Mouse (Mus musculus): ENCODE measurements around the gene Gm20661.
A peak's percentile ranks its signal among the peaks of the same experiment; 100 is the strongest.

The Gm20661 gene

DNA sequence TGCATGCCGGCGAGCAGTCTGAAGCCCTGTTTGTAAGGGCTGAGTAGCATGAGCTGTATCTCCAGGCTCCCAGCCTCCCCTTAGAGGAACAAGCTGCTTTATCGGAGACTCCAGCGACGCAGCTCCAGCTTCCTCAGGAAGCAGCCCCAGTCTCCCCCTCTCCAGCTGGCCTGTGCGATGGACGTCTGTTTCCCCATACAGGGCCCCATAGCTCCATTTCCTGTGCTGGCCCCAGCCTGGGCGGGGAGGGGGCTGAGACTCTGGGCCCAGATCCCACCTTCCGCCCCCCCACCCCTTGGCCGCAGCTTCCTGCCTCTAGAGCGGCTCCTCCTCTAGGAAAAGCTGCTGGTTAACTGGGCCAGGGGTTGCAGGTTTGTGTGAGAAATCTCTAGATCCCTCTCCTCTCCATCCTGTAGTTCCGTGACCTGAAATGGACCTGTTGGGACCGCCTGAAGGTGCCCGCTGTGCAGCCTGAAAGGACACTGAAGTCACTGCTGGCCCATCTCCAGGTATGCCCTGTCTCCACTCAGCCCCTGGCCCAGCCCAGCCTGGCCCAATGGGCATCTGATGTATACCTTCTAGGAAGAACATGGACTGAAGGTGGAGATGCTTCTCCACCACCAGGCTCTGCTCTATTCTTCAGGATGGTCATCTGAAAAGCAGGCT lies at the start of gene Gm20661:
Gene Gm20661, plus strand, starts transcription at position 378 of the 666 bp plus-strand sequence.
- peak in 1 of 2 experiments; percentile 35 for DNase-seq (ENCODE audit: low spot score in 2 of 2)

DNA sequence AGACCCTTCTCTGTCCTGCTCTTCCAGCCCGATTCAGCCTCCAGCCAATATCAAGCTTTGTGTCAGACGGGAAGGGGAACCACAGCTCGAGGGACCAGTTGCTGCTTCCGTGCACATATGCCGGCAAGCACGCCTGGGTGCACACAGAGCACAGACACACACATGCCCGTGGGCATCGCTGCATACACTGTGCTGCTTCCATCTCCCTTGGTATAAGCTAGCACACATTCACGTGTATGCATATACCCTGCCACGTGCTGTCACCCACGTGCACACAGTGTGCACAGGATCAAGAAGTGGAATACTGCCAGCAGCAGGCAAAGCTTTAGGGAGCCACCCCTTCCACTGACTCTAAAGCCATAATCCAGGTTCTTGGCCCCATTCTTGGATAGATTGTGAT lies 48.7 kb upstream of the Gm20661 start:
- peak; percentile 55 to 60 for DNase-seq (ENCODE audit: low spot score in 2 of 2)

DNA sequence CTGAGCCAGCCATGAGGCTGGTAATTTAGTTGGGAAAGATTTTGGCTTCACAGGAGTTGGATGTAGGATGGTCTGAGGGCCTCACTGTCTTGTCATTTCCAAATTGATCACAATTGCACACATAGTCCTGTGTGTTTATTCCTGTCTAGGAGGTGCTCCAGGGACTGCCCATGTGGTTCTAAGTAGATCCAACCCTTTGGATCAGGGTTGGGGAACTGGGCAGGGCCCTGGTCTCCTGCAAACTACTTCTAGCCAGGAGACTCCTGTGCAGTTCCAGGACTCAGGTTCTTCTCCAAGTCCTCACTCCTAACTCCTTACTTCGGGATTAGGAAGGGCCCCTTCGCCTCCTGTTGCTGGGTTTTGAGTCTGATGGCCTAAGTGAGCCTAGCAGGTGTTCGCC lies 47.5 kb upstream of the Gm20661 start, which contains the start of gene Camkv:
Gene Camkv, plus strand, starts transcription at position 301 of the 400 bp plus-strand sequence.
- no peak for DNase-seq (ENCODE audit: low spot score in 2 of 2)

DNA sequence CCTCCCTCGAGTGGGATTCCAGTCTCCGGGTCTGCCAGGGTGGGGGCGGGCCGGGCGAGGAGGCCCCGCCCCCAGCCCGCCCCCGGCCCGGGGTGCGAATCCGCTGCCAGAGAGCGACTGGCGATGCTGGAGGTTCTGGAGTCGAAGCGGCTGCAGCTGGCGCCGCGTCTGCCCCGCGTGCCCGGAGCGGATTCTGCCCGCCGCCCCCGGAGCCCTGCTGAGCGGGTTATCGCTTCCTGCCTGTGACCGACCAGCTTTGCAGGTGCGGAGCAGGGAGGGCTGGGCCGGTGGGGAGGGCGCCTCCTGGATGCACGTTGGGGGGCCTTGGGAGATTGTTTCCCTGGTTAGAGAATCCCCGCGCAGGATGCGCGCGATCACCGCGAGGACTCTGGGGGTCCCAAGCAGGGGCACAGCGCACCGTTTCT lies 47.1 kb upstream of the Gm20661 start:
- DNase-seq (ENCODE audit: low spot score in 2 of 2) = peak in 1 of 2 experiments; percentile 67

DNA sequence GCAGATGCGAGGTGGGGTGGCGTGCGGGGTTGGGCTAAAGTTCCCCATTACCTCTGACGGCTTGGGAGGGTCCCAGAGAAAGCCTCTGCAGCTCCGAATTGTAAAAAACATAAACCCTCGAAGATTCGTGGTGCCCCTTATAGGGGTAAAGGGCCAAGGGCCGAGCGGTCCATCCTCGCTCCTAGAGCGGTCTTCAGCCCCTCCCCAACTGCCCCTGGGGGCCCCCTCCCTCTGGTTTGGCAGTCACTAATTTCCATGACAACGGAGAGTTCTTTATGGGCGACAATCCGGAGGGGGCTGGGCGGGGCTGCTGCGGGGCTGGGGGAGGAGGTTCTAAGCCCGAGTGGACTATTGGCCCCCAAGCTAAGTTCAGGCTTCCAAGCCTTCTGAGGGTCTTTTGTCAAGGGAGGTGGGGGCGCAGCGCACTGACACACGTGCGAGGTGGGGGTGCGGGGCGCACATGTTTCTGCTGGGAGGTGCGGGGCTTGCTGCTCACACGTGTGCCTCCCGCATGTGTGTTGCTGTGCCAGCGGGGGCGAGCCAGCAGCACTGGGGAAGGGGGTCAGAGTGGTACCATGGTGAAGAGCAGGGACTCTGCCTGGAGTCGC lies 46.5 kb upstream of the Gm20661 start:
- DNase-seq (ENCODE audit: low spot score in 2 of 2) = peak in 1 of 2 experiments; percentile 65

DNA sequence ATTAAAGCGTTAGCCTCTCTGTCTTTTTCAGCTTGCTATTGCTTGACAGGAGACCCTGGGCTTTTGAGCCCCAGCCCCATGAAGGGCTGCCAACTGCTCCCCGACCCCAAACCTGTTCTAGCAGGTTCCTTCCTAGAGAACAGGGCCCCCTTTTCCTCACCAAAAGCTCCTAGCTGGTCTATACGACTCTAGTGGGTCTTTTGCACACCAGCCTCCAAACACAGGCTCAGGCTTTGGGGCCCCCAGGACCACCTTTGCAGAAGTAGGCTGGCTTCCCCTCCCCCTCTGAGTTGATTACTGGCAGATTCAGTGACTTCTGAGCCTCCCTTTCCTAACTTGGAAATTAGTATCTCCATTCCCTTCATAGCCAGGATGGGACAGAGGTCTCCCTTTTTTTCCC lies 46.0 kb upstream of the Gm20661 start:
- DNase-seq (ENCODE audit: low spot score in 2 of 2) = no peak

DNA sequence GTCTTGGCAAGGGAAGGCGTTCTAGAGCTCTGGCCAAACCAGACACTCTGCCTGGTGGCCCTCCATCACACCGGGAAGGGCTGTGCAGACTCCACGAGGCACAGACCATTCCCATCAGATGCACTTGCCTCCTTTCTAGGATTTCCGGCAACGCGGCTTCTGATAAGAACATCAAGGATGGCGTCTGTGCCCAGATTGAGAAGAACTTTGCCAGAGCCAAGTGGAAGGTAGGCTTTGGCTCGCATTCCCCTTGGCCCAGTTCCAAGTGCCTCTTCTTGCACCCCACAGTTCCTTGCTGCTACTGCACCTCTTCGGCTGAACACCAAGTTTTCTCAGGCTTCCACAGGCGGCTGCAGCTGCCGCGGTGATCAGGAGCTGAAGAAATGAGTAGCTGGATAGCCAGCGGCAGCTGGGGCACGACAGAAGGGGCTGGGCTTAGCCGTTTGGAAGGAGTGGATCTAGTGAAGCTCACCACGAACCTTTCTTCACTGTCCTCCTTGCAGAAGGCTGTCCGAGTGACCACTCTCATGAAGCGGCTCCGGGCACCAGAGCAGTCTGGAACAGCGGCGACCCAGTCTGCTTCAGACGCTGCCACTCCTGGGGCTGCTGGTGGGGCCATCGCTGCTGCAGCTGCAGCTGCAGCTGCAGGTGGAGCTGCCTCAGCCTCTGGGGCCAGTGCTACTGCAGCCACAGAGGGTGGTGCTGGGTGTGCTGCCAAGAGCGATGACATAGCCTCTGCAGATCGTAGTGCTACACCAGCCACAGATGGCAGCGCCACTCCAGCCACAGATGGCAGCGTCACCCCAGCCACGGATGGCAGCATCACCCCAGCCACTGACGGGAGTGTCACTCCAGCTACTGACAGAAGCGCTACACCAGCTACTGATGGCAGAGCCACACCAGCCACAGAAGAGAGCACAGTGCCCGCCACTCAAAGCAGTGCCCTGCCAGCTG lies 35.3 kb upstream of the Gm20661 start:
- no peak for DNase-seq (ENCODE audit: low spot score in 2 of 2)

DNA sequence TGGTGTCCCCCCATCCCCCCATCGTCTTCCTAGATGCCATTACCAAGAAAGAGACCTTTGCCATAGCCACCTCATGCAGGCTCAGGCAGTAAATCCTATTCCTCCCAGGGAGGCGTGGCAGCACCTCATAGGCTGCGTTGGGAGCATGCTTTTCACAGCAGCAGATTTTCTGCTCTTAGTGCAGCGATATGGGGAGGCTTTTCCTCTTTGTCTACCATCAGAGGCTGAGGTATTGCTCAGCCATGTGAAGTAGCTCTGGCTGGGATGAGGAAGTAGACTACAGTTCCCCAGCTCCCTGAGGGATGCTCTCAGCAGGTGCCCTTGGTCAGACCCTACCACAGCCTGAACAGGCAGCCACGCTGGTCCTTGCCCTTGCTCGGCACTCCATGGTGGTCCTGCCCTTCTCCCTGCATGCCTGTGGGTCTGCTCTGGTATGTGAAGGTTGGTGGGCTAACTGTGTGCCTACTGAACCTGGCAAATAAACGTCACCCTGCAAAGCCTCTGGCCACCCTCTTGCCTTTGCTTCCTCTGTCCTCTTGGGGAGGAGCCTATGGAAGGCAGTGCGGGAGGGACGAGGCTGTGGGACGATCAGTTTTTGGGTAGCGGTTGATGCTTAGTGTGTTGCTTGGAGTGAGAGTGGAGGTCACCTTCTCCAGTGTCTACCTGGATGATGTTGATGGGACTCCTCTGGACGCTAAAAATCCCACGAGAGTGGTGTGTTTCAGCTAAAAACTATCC lies 33.5 kb upstream of the Gm20661 start:
- no peak for DNase-seq (ENCODE audit: low spot score in 2 of 2)

DNA sequence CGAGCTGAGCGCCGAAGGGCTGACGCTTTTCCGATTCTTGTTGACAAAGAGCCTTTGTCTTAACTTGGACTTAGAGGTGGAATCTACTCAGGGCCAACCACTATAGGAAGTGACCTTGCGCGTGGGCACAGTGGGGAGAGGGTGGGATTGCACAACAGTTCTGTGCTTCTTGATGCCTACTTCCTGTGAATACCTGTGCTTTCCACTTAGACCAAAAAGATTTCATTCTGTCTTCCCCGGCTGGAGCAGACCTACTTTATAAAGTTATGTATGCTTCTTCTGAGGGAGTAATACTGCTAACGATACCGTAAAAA lies 33.0 kb upstream of the Gm20661 start, which contains the start of gene Traip:
Gene Traip, plus strand, starts transcription at position 215 of the 314 bp plus-strand sequence.
- DNase-seq (ENCODE audit: low spot score in 2 of 2) = no peak

DNA sequence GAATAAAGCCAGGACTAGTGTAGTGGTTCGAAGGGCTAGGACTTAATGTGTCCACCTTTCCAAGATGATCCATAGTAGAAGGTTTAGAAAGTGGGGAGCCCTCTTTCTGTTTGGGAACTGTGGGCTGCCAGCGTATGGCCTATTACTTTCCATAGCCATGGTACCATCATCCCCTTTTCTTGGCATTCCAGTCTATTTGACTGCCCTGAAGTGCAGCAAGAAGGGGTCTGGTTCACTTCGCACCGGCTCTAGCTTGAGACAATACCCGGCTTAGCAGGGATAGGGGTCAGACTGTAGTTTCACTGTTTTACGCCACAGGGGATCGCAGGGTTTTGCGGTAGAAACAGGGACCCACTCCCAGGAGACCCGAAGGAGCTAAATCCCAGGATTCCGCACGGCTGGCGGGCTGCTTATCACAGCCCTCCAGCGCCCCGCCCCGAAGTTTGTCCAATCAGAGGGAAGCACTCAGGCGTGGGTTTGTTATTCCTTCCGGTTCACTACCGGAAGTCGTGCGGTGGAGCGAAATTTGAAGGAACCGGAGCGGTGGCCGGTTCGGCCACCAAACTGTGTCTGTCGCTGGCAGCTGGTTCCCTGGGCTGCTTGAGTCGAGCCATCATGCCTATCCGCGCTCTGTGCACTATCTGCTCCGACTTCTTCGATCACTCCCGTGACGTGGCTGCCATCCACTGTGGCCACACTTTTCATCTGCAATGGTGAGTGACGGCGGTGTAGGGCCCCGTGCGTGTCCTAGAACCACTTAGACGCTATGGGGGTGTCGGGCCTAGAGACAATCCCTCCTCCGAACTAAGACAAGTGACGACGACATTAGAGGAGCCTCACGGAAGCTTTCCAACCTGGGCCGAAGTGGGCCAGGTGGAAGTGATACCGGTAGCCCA lies 32.1 kb upstream of the Gm20661 start:
- peak; percentile 71 to 91 for DNase-seq (ENCODE audit: low spot score in 2 of 2)

DNA sequence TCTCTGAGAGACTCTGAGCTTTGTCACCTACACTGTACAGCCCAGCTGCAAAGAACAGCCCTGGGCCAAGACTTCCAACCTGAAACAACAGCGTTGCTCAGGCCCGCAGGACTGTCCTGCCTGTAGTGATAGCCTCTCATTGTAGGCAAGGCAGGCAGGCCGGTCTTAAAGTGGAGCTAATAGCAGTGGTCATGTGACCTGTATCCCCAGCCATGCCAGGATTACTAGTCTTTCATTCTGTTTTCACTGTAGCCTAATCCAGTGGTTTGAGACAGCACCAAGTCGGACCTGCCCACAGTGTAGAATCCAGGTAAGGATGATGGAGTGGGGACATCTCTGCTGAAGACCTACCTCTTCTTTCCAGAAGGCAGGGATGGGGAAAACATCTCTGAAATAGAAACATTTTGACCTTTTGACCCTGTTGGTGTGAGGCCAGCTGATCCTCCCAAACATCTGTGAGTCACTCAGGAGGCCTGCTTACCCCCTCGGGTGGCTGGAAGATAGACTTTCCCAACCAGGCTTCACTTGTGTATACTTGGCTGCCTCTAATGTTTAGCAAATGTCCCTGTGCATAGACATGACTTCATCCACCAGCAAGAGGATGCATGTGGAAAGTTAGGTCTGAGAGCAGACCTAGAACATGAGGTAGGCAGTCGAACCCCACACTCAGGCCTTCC lies 27.1 kb upstream of the Gm20661 start:
- DNase-seq (ENCODE audit: low spot score in 2 of 2) = no peak

DNA sequence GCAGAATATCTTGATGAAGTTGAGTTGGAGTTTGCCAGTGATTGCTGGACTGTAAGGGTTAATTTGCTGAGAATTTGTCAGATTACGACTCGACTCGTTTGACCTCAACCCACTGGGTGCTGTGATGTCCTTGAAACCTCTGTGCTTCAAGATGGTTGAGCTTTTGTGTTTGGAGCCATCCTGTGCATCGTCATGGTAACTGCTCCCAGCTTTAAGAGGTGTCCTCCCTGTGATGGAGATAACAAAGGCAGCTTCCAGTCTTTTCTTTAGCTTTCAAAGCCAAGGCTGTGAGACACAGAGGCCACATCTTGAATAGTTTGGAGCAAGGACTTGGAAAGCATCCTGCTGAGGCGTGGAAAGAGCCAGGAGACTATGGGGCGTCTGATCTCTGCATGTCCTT lies 25.7 kb upstream of the Gm20661 start:
- no peak for DNase-seq (ENCODE audit: low spot score in 2 of 2)

DNA sequence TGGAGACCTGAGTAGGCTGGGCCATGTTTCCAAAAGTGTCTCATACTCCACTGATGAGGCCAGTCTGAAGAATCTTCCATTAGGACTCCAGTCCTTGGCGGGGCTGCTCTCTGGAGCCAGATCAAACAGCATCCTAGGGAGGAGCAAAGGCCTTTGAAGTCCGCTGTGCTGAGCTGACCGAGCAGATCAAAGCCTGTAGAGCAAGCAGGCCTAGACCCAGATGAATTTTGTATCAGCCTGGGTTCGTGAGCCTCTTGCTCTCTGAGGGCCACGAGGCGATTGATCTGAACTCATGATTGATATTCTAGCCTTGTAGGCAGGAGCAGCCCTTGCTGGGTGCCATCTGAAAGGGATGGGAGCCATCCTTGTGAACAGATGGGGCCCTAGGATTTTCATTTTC lies 23.0 kb upstream of the Gm20661 start:
- DNase-seq (ENCODE audit: low spot score in 2 of 2) = no peak

DNA sequence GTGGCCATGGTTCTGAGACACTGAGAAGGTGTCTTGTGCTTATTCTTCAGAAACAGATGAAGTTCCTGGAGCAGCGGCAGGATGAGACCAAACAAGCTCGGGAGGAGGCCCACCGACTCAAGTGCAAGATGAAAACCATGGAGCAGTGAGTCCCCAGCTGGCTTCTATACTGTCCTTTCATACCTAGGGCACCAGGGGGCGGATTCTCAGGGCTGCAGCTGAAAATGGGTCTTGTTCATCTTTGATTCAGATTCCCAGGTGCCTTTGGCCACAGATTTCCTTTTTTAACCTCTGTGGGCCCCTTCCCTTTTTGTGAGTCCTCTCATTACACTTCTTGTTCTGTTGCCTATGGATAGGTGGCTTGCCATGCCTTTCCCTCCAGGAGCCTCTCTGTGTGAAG lies 21.9 kb upstream of the Gm20661 start:
- no peak for DNase-seq (ENCODE audit: low spot score in 2 of 2)

DNA sequence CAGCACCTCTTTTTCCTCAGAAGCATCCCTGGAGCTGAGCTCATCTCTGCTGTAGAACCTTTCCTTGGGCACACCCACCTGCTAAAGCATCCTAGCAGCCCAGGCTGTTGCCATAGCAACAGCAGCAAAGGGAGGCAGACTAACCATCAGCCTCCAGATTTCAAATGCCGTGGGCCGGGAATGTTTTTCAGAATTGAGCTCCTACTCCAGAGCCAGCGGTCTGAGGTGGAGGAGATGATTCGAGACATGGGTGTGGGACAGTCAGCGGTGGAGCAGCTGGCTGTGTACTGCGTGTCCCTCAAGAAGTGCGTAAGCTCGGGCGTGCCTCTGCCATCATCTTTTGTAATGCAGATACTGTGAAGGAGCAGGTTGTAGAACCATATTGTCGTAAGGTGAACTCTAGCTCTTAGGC lies 21.5 kb upstream of the Gm20661 start:
- peak; percentile 89 to 91 for DNase-seq (ENCODE audit: low spot score in 2 of 2)

DNA sequence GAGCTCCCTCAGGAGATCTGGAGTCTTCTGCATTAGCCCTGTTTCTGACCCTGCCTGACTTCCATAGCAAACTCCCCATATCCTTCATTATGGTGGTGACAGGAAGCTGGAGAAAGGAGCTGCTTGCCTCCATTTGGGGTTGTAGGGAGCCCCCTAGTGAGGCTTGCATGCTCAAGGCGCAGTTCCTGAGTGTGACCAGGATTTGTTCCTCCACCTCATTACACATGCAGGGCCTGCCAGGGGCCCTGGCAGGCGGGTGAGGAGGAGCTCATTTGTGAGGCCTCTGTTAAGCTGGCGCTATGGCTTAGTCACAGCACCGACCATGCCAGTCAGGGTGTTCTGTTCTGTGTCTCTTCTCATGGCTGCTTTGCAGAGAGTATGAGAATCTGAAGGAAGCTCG lies 21.0 kb upstream of the Gm20661 start:
- peak; percentile 72 to 82 for DNase-seq (ENCODE audit: low spot score in 2 of 2)

DNA sequence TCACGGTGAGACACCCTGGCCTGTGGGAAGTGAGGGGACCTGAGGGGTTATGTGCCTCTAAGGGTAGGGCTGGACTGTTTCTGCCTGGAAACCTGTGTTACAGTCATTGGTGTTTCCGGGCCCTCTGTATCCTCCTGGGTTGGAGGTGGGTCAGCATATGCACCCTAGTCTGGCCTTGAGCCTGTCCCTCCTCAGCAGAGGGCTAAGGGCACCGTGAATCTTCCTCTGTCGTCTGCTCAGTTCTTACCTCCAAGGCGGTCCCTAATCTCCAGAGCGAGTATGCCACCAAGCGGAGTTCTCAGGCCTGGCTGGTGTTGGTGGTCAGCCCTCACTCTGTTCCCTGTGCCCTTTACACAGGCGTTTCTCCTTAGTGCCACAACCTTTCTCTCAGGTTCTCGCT lies 19.9 kb upstream of the Gm20661 start:
- no peak for DNase-seq (ENCODE audit: low spot score in 2 of 2)

DNA sequence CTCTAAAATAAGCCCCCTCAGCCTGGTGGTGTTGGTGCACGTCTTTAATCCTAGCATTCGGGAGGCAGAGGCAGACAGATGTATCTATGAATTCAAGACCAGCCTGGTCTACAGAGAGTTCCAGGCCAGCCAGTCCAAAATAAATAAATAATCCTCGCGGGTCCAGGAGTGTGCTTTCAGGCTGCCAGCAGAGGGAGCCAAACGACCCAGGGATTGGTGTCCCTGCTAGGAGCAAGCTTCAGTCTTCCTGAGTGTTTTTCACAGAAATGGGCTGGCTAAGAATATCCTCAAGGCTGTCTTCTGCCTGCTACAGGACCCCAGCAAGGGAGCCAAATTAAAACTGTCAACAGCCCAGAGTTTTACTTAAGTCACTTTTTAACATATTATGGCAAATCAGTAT lies 19.2 kb upstream of the Gm20661 start:
- DNase-seq (ENCODE audit: low spot score in 2 of 2) = peak in 1 of 2 experiments; percentile 84

DNA sequence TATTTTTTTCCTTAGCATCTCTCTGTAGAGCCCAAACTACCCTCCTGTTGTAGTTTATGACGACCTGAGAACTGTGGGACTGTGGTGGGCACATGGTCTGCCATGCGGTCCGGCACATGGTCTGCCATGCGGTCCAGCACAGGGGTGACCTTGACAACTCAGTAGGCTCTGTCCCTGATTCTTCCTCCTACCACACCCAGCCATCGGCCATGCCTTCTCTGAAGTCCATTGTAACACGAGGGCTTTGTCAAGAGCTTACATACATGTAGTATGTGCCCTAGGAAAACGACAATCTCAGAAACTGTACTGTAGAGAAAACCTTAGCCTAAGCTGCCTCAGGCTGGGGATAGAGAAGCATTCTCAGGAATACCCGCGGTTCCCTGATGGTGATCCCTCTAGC lies 18.2 kb upstream of the Gm20661 start:
- no peak for DNase-seq (ENCODE audit: low spot score in 2 of 2)

DNA sequence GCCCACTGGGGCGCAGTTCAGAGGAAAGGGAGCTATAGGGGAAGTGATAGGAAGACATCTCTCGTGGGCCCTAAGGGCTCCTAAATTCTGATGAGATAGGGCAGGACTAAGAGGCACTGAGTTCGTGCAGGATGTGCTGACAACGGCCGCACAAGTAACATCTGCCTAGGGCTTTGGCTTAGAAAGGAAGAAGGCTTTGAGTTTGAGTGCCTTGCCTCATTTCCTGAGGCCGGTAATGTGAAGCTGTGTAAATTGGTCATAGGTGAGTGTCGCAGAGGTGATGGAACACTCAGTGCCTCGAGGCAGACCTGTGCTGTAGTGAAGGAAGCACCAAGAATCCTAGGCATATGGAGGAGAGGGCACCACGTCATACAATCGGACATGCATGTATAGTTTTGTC lies 16.2 kb upstream of the Gm20661 start:
- DNase-seq (ENCODE audit: low spot score in 2 of 2) = no peak

Data from left cerebral cortex, adult 9 months (tissue).